Mouse (Mus musculus) spleen, adult 2 months (tissue): ENCODE measurements around the gene Gabbr2.

Experiments
- CTCF ChIP-seq: fragments of 200-500 bp; IDR thresholded peaks from 2 replicates; pipeline ENCODE4 v1.5.1; 2011; ENCODE audit warnings: mild to moderate bottlenecking, inconsistent platforms; ENCODE audit not compliant: insufficient read depth, insufficient read length, insufficient replicate concordance; ENCODE audit errors: extremely low read depth
- POLR2A ChIP-seq: fragments of 200-500 bp; IDR thresholded peaks from 2 replicates; pipeline ENCODE4 v1.6.1; 2011; ENCODE audit warnings: low read depth, low read length, inconsistent platforms

DNA sequence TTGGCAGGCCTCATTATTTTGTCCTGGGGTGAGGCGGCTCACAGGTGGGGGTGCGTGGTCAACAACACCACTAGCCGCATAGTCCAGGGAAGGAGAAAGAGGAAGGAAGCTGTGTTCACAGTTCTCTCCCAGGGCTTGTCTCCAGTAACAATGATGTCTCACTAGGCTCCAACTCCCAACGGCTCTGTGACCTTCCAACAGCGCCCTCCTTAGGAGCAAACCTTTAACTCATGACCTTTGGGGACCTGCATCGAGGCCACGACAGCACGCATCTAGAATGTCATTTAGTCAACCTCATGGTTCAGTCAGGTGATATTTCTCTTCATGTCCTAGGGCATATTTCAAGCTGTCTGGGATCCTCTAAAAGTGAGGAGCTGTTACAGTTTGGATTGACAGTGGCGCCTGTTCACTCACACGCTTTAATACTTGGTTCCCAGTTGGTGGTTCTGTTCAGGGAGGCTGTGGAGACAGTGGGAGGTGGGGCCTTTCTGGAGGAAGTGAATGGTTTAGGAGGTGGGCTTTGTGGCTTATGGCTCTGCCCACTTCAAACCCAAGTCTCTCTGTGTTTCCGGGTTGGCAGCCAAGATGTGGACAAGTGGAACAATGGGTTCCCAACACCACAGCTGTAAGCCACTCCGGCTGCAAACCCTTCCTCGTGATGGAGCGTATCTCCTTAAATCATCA, 200.3 kb downstream of the Gabbr2 start:
- TF ChIP-seq CTCF: no peak
- TF ChIP-seq POLR2A: no peak
